Mouse (Mus musculus) testis, adult 2 months (tissue): ENCODE data around the gene Med26.

Source experiments
- CTCF ChIP-seq: fragments of 200-500 bp; IDR thresholded peaks from 2 replicates; pipeline ENCODE4 v1.5.1; 2012; ENCODE audit warnings: low read depth, mild to moderate bottlenecking, inconsistent platforms, low read length, moderate library complexity; ENCODE audit not compliant: control insufficient read depth, insufficient read depth, insufficient replicate concordance
- POLR2A ChIP-seq: fragments of 200-500 bp; IDR thresholded peaks from 2 replicates; pipeline ENCODE4 v1.6.1; 2012; ENCODE audit warnings: low read depth, mild to moderate bottlenecking, inconsistent platforms, low read length, moderate library complexity; ENCODE audit not compliant: control insufficient read depth

DNA sequence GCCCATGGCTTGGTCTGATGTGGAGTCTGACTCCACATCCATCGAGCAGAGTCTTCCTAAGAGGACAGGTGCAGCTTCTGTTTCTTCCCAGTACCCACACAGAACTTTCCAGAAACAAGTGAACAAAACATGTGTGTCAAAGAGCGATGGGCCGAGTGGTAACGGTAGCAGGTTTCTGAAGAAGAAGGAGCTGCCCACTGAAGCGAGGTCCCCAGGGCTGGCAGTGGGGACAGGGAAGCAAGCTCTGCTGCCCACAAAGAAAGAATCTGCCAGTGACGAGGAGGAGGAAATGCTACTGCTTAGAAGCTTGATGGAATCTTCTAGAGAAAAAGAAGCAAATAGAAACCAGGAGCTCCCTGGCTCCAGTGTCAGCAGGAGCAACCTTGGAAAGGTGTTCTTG is 103.0 kb downstream of the Med26 start:
- TF ChIP-seq CTCF (no peak), POLR2A (no peak)
